Mouse (Mus musculus): ENCODE measurements at regions not wholly inside any gene's neighbourhood (a gene's known extent, or its start where the extent isn't known, plus 50 kb on each side); places are given as distances from the start of the nearest gene placed in this dataset.
A peak's percentile ranks its signal among the peaks of the same experiment; 100 is the strongest.

- no peak for TF ChIP-seq POLR2A (IDR thresholded peaks at IDR 0.05; ENCODE audit: insufficient read depth, low read depth, low read length)
- peak; percentile 42; the same call in 1 of the 2 replicates for TF ChIP-seq CTCF (IDR thresholded peaks at IDR 0.05; ENCODE audit: insufficient read depth, low read depth, low read length)
These were observed 256.8 kb upstream of the Sox11 start for GRCm38 (mm10) chr12:27599149-27599548.

Data from olfactory bulb, adult 2 months (tissue).